Mouse (Mus musculus): ENCODE results near the gene Pgbd5. TPM values are rescaled to one million over a fixed set of nuclear protein-coding genes. Genes with fewer than 3 reads are reported as not detected.
A peak's percentile ranks its signal among the peaks of the same experiment; 100 is the strongest.

The Pgbd5 gene
- total RNA-seq, 2 experiments from 2014 or later: 0.63 to 1.8 TPM

DNA sequence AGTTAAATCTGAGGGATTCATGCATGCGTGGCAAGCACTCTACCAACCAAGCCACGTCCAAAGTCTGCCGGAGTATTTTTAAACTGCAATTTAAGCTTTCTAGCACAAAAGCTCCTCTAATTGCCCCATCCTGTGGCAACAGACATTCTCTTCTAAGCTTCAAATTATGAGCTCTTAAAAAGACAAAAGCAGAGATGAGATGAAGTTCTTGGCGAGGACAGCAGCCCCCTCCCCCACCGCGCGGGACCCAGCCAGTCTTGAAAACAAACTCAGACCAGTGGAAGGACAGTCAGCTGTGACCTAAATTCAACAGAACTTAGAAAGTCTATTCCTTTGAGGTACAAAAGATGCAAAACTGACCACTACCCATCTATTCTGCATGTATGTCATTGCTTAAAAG is 48.3 kb downstream of the Pgbd5 start:
- DNase-seq: no peak

DNA sequence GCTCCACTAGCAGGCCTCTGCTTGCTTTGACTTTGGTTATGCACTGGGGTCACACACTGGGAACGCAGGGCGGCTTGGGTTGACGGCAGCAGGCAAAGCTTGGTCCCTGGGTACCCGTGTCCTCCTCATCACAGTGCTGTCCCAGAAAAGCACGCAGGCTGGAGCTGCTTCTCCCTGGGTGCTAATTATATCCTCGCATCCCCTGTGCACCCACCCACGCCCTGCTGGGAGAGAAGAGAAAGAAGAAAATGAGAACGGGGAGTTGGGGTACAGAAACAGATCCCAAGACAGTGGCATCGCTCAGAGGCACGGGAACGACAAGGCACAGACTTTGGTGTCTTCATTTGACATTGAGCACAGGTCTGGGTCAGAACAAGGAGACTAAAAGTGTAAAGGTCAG is 50.0 kb downstream of the Pgbd5 start:
- no peak for DNase-seq

DNA sequence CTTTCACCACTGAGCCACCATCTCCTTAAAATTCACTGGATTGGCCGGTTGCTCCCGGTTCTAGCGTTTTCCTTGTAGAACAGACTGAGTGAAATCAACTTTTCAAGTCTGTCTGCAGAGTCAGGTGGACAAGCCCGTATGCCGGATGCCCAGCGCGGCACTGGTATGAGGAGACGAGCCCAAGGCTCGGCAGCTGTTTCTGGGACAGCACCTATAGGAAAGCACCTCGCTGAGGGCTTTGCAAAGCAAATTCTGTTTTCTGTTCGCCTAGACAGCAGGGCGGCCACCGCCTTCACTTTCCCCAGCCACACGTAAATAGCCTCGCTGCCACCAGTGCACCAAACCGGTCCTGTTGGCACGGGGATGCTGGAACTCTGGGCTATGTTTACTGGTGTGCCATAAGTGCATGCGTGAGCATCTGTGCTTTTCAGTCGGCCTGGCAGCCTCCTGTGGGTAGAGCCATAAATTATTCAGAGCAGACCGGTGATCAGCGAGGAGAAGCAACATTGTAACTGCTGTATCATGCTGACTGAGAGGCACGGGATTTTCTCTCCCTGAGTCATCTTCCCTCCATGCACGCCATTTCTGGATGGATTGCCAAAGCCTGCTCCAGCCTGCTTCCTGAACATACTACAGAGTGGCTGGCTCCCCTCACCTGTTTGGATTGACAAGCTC is 53.1 kb downstream of the Pgbd5 start:
- no peak for DNase-seq

DNA sequence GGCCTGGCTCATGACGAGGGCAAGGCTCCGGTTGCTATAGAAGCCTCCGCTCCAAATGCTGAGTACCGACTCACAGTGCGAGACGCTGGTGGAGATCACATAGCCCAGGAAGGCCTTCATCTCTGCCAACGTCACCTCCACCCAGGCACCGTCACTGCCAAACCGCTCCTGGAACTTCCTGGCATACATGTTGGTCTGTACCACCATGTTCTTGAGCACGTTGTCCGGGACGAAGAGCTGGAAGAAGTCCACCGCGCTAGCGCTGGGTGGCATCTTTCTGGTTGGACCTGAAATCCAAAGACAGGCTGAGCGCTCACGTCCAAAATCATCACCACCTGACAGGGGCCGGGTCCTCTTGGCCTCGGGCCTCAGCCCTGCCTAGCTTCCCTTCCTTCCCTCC is 55.1 kb downstream of the Pgbd5 start:
- DNase-seq: no peak

DNA sequence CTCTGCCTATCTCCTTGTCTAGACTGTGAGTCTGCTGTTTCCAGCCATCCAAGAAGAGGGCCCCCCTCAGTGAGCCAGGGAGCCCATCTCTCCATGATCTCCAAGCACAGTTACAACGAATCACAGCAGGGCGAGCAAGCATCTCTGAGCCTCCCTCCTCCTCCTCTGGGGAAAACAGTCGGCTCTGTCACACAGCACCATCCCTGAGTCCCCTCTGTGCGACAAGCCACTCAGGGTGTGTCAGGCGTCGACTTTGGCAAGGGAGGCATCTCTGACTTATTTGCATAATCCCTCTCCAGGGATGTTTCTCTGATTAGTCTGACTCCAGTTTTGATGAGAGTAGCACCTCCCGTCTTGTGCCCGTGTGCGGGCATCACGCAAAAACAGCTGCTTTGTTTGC is 57.2 kb downstream of the Pgbd5 start:
- DNase-seq: no peak

DNA sequence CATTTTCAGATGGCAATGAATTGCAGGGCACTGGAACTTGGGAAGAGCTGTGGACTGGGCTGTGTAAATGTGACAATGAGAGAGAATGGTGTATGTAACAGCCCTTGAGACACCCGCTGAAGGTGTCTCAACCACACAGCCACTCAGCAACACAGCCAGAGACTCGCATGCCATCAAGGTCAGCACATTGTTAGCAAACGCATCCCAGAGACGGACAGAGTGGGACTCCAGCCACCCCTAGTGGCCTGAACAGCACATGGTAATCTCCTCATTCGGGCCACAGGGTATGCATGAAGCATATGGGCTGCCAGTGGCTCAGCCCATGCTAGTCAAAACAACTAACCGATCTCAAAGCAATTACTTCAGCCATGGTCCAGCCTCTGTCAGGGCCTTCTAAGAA is 60.2 kb downstream of the Pgbd5 start:
- DNase-seq: no peak

DNA sequence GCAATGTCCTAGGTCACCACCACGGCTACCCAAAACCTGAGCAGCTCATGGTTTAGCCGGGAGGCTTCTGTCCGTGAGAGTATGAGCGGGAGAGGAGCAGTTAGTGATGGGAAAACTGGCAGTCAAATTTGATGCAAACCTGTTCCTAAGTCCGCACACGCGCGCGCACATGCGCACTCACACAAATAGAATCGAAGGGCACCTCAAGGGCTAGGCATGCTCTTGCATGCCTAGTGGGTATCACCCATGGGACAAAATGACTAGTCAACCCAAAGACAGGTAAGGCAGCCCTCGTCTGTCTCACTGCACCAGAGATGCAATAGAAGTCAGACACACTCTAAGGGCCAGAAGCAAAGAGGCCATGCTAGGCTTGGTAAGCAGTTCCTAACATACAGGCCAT is 63.1 kb downstream of the Pgbd5 start:
- DNase-seq: no peak

DNA sequence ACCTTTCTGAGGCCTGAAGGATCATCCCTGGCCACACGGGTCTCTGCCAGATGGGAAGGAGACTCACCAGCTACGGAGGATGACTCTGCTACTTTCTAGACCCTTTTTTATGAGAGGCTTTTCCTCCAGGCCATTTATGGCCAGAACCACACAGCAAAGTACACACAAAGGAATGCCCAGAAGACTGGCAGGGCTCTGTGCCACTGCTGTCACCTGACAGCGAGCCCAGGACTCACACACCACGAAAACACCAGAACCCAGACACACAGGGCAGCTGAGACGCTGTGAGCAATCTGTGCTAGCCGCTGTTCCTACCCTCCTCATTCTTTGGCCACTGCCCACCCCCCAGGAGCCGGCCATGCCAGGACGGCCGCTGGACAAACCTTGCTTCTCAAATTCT is 63.7 kb downstream of the Pgbd5 start:
- no peak for DNase-seq

DNA sequence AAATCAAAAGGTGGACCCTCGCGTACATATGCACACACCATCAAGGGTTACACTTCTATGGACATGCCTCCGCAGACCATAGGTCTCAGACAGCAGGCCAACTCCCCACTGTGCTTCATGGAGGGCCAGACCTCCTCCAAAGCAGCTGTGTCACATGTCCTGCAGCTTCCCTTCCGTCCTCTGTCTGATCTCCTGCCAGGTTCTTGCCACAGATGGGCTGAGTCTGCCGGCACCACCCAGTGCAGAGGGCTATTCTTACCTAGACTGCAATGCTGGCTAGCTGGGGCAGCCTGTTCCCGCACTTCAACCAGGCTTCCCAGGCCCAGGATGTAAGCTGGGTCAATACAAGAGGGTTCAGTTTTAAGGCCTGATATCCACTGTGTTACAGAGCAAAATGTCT is 64.3 kb downstream of the Pgbd5 start:
- DNase-seq: no peak

DNA sequence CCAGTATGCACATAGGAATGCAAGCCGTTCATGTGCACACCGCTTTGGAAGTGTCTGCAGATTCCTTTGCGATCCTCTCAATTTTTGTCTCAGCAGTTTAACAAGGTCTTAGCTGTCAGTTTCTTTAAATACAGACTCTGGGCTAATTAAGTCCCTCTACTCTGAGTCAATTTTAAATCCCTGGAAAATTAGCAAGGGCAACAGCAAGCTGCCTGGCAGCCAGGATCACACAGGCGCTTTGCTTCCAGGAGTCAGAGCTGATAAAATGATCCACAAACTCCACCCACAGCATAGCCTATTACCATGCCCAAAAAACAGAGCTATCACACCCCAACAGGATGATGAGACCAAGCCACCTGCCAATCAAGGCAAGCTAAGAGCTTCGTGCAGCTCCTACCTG is 65.7 kb downstream of the Pgbd5 start:
- no peak for DNase-seq

DNA sequence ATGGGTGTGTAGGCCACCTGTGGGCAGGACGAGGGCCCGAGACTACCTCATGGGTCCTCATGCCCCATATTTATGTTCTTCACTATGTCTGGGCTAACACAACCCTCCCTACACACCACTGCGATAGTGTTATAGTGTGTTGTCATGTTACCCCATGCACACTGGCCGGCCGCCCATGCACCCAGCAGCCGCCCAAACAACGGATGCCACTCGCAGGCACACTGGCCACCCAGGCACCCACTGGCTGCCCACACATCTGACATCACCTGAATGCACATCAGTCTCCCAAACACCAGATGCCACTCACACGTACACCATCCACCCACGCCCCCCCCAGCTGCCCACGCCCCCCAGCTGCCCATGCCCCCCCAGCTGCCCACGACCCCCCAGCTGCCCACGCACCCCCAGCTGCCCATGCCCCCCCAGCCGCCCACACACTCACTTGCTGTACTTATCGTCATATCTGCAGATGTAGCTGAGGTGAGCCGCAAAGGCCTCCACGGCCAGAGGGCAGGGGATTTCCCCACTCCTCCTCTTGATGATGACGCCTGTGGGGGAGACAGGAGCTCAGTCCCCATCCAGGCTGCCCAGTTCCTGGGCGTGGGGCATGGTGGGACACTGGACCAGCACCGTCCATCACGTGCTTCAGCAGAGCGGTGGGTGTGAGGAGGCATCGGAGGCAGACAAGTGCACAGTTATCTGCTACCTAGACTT is 67.9 kb downstream of the Pgbd5 start:
- no peak for DNase-seq

DNA sequence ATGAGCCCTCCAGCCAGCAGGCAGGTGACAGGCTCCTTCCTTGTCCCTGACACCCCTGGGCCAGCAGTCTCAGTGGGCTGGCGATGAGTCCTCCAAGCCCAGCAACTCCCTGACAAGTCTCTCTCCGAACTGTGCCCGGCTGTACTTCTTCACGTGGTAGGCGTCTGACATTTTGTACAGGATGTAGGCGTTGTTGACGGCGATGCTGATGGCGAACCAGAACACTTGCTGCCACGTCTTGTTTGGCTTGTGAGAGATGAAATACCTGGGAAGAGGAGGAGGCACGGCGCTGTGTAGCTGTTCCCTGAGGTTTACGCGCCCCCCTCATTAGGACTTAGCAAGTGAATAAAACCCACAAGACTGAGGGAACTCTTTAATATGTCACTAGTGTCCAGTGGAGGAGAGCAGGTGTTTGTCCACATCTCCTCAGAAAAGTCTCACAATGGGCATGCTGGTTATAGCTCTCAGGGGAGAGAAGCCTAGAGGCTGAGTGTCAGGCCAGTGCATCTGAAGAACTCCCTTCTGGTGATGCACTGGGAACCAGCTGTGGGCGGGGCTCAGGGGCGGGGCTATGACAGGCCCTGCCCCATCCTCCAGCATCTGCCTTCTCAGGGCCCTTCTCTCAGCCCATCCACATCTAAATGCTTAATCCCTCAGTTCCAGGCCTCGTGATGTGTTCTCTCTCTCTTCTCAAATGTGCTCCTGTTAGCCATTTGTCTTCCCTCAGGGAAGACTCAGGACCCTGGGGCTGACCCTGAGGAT is 68.9 kb downstream of the Pgbd5 start:
- DNase-seq: no peak

DNA sequence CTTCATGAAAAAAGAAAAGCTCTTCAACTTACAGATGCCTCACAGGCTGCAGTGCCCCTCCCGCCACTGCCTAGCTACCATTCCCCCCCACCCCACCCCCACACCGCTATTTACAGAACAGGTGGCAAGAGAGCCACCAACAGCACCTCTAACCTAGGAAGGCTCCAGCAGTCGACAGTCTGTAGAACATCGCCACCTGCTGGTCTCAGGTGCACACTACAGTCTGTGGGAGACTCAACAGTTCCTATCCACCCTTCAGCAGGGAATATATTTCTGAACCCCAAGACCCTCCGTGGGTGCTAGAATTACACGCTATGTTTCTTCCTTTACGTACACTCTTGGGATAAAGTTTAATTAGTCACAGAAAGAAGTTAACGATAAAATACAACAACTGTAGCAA is 71.2 kb downstream of the Pgbd5 start:
- DNase-seq: peak; percentile 74

DNA sequence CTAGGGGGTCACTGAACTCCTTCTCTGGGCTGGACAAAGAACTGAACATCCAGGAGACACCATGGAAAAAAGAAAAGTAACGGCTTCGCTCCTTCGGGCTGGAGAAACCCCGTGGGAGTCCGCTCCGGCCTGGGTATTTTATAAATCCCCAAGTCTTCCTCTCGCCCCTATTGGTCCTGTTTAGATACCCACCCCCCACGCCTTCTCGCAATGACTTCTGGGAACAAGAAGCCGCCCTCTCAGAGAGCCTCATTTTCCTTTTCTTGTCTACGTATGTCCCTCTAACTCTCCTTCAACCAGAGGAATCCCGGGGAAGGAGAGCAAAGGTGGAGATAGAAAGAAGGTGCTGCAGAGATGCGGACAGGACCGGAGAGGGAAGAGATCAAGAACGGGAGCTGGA is 76.1 kb downstream of the Pgbd5 start:
- no peak for DNase-seq

DNA sequence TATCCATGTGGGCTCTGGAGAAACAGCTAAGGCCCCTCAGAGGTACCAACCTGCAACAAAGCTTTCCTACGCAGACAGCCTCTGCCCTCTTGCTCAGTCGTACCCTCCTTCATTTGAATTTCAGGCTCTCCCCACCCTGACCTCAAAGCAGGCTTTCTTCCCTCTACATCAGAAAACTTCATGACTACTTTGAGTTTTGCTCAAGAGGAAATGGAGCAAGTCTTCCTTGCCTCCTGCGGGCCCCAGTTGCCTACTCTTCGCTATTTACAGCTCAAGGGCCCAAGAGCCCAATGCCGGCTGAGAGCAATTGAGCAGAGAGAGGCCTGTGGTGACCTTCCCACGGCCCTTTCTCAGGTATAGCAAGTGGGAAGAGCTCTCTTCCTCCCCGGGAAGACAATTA is 76.9 kb downstream of the Pgbd5 start:
- no peak for DNase-seq

DNA sequence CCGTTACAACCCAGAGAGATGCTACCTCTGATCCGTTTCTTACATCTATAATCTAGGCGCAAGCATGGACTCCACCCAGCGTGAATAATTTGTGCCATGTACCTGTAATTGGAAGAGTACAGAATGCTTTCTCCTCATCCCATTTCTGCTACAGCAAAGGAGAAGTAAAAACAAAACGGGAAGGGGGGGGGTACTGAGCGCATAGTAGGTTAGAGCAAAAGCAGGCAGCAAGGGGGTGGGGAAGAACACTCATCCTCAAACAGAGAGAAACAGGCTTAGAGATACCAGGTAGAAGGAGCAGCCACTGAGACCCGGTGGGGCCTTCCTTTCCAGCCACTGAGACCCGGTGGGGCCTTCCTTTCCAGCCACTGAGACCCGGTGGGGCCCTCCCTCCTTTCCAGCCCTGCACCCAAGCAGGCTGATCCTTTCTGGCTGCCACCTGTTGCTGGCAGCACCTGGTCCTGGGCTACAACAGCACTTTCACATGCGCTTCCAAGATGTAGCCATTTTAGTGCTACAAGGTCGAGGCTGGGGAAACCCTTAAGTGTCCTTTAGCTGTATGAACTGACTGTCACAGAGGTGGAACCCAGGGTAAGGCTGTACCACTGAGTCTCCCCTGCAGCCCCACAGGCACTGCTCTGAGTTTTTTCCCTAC is 77.6 kb downstream of the Pgbd5 start:
- no peak for DNase-seq

DNA sequence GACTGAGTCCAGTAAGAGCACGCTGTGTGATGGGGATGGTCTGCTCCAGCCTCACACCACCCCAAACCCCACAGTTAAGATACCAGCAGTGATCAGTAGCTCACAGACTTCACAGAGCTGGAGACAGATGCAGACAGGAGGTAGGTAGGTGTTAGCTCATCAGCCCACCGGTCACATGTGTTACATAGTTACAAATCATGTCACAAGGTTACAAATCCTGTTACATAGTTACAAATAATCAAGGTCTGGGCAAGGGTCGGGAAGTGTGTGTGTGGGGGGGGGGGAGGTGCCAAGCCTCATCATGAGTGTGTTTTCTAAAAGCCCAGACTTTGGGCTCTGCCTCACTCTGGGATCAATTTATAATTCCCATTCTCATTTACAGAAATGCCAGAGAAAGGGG is 78.5 kb downstream of the Pgbd5 start:
- DNase-seq: no peak

DNA sequence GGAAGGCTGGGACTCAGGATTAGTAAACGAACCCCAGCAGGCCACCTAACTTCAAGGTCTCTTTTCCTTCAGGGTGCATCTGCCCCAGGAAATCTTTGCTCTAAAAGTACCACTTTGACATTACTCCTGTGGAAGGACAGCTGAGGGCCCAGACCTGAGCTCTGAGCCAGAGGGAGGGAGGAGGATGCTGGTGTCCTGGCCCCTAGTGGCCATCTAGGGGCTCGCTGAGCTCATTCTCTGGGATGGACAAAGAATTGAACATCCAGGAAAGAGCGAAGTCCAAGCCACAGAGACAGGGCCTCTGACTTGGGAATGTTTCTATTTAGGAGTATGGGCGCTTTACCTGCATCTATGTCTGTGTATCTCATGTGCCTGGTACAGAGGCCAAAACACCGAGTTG is 87.8 kb downstream of the Pgbd5 start:
- no peak for DNase-seq

DNA sequence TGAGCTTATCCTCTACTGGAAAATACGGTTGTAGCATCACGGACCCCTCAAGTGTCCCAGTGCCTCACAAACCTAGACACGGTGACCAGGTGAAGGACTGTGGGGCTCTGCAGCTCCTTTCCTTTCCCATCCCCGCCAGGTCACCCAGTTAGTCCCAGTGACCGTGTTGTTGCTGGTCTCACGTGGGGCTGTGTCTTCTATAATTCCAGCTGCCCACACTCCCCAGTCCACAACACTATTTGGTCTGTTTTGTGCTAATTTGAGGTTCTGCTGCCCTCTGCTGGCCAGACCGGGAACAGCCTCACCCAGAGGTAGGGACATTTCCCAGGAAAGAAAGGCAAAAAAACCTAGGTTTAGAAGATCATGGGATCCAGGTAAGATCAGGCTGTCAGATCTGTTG is 89.8 kb downstream of the Pgbd5 start:
- peak; percentile 91 for DNase-seq

DNA sequence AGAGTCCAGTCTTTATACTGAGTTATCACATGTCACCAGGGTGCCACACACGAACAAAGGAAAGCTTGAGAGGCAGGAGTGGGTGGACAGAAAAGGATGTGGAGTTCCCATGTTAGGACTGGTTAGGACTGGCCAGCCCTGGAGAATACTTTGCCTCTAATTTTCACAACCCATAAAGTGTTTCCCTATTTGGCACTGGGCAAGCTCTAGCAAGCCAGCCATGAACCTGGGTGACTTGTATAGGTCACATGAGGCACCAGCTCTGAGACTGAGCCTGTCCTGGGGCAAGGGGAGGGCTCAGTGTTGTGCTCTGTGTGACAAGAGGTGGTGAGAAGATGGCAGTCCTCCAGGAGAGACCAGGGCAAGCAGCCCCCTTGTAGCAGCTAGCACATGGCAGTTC is 91.4 kb downstream of the Pgbd5 start:
- DNase-seq: no peak

DNA sequence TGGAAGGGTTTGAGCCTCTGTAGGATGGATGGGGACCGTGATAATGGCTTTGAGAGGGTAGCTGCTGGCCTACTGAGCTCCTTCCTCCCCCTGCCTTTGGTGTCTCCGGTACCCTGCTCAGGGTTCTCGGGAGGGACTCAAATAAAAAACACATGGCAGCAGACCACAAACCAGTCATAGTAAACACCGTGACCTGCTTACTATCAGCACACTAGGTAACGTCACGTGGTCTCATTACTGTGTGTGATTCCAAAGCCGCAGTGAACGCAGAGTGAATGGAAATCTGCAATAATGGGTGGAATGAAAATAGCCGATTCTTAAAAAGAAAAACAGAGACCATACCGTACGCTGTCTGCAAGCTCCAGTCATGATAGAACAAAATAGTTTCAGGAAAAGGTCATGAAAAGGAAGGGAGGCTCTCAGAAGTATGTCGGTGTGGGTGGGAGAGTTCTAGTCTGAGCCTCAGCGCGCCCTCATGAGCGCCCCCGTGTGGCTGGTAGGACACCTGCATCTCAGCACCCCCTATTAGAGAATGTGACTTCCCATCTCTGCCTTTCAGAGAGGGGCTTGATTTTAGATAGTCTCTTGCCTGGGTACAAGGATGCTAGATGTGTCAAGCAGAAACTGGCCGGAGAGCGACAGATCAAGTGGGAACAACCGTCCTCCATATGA is 92.5 kb downstream of the Pgbd5 start:
- DNase-seq: peak; percentile 80

DNA sequence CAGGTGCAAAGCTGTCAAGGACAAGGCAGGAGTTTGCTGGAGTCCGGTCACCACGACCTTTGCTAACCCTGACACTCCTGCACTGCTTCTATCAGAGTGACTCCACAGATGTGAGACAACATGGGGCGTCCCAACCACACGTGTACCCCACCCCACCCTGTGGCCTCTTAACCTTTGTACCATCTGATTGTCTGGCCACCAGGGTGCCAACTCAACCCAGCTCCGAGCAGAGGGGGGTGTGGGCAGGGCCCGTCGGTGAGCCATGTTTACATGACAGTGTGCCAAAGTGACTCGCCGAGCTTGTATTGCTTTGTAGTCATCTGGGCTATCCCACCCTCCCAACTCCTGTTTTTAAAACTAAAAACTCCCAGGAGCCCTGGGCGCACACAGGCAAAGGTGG is 94.4 kb downstream of the Pgbd5 start:
- no peak for DNase-seq

DNA sequence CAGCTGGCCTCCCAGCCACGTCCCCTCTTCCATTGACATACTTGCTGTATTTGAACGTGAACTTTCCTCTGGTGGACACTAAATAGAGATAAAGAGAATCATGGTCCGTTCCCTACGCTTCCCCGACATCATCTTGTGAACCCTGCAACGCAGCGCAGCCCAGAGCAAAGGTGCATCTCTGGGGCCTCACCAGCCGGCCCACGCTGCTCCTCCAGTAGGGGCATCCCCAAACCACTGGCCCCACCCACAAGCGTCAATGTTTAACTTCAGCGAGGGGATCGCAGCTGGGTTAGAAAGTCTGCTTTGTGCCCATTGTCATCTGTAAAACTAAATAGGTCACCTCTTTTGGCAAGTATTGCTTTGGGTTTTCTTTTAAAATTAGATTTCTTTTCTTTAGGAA is 95.5 kb downstream of the Pgbd5 start:
- DNase-seq: no peak

Data from gastrocnemius, postnatal 10 days (tissue).